Mouse (Mus musculus) layer of hippocampus, postnatal 25 days (tissue): ENCODE measurements around the gene Rhno1. TPM values are rescaled to one million over a fixed set of nuclear protein-coding genes. Genes with fewer than 3 reads are reported as not detected.
A peak's percentile ranks its signal among the peaks of the same experiment; 100 is the strongest.
"Not testable (repeated sequence)": the region's sequence is repeated elsewhere in the genome, so short reads cannot be mapped to it uniquely, and the experiment has no call there.

Experiments
- DNase-seq, 2 experiments: peaks; one replicate each; pipeline ENCODE4 v3.0.0; 2022; ENCODE audit warnings: mixed read lengths in 2 of 2, low spot score in 1 of 2; ENCODE audit errors: extremely low spot score in 1 of 2
- total RNA-seq, 2 experiments: library from RNA; stranded (reverse); gene quantifications; 2 replicates each; pipeline ENCODE4 v1.2.3; 2021

The Rhno1 gene
- 10 to 100 TPM; 19.5 to 20.3 TPM for total RNA-seq

DNA sequence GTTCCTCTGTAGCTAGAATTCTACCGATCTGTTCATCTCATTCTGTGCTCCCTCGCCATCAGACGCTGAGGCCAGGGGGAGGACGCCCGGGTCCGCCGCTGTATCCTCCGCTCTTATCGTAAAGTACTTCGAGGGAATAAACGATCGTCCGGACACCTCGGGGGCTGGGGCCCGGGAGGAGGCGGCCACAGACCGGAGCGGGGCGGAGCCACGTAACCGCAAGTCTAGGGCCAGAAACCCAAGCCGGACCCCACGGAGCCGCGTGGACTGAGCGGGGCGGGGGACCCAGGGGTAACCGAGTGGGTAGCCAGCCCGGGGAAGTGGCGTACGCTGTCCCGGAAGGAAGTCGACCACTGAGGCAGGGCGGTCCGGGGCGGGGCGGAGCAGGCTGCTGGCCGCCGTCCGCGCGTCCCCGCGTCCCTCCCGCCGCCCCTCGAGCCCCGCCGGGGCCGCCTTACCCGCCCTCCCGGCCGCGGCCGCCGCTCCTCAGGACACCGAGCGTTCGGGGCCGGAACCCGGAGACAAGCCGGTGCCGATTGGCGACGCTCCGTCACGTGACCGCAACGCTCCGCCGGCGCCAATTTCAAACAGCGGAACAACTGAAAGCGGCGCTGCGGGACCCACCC lies at the start of gene Rhno1, which contains the start of gene Foxm1:
Gene Rhno1, minus strand, starts transcription at position 531 of the 626 bp plus-strand sequence.
Gene Foxm1, plus strand, starts transcription at position 587 of the 626 bp plus-strand sequence.
- DNase-seq = peak; percentile 75 to 79

DNA sequence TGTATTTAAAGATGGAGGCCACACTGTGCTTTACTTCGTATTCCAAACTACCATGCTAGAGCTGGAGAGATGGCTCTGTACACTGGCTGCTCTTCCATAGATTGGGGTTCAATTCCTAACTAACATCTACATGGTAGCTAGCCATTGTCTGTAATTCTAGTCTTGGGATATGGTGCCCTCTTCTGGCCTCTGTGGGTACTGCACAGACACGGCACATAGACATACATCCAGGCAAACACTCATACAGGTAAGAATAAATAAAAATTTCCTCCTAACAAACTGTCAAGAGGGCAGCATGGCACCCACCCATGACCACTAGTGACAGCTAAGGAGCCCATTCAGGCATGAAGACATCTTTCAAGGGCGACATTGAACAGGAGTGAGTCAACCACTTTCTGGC lies 48.4 kb upstream of the Rhno1 start:
- peak; percentile 85 to 97 for DNase-seq

DNA sequence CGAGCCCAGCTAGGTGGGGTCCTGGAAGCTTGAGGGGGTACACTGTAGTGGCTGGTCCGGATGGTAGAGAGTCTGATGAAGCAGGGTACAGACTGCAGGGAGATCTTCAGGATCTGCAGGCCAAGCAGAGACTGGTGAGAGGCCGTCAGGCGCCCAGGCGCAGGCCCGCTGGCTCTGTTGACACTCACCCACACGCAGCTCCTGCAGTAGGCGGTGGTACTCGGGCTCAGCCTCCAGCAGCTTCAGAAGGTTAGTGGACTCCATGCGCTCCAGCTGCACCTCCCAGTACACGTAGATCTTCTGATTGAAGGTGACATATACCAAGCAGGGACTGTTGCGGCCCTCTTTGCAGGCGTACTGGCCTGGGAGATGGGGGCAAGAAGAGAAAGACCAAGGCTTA lies 47.6 kb upstream of the Rhno1 start:
- no peak for DNase-seq

DNA sequence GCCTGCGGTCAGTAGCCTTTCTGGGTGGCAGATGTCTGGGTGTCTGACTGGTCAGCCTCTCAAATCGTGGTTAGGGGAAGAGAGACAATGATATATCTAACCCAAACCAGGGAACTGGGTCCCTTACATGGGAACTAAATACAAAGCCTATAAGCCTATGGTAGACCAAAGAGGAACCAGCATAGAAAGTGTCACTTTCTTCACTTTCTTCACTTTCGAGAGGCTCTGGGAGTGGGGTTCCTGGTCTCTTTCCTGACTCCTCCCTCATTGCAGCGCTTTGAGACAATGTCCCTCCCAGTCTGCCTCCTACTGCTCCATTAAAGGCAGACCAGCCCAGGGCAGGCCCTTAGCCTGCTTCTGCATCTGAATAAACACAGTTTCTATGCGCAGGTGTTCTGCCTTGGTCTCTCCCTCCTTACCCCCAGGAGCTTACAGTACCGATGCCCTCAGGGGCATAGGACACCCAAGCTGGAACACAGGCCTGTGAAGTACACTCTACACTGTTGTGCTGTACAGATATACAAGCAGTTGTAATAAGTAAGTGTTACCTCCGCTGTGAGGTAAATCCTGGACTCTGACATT lies 45.9 kb upstream of the Rhno1 start:
- DNase-seq = no peak

DNA sequence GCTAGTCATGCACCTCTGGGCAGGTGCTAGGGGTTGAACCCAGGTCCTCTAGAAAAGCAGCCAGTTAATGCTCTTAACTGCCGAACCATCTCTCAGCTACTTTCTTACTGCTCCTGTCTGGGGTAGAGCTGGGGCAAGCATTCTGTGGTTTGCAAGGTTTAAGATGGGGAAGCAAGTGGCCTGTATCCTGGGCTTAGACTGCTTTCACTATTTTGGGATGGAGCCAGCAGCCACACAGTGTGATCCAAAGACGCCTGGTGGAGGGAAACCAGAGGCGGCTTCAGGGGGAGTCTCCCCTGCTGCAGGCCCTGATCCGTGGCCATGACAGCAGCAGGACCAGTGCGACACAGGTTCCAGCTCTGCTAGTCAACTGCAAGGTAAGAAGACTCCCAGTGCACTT lies 42.0 kb upstream of the Rhno1 start:
- DNase-seq = no peak

DNA sequence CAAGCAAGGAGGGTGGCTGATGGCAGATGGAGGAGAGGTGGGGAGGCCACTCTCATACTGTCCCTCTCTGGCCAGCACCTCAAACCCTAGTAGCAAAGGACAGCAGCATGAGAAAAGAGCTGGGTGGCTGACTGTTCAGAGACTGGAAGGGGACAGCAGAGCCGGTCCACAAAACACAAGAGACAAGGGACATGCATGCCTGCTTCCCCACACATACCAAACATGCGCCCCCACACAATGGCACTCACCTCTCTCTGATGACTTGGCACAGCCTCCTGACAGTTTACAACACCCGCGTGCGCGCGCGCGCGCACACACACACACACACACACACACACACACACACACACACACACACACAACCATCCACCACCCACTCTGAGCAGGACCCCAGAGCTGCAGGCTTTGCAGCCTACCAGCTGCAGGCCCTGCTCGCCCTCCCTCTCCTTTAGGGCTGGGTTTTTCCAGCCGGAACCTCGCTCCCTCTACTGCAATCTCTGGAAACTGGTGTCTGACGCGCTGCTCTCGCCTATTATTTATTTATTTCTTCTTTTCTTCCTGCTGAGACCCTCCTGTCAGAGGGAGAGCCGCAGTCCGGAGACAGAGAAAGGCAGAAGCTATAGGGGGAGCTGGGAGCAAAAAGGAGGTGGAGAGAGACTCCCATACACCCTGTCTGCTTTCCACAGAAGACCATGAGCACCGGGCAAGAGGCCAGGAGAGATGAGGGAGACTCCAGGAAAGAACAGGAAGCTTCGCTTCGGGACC lies 36.9 kb upstream of the Rhno1 start:
- DNase-seq = peak in 1 of 2 experiments; percentile 55

DNA sequence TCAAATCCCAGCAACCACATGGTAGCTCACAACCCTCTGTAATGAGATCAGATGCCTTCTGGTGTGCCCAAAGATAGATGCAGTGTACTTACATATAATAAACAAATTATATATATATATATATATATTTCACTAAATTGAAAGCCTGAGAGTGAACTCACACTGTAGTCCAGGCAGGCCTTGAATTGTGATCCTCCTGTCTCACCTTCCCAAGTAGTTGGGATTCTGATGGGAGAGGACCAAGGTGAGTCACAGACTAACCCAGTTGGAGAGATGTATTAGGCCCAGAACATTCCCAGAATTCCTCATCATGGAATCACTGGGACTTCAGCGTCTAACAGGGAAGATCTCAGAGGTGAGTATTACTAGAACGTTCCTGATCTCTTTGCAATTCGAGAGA lies 36.3 kb upstream of the Rhno1 start, which contains the start of gene Nrip2:
Gene Nrip2, plus strand, starts transcription at position 301 of the 400 bp plus-strand sequence.
- no peak for DNase-seq

DNA sequence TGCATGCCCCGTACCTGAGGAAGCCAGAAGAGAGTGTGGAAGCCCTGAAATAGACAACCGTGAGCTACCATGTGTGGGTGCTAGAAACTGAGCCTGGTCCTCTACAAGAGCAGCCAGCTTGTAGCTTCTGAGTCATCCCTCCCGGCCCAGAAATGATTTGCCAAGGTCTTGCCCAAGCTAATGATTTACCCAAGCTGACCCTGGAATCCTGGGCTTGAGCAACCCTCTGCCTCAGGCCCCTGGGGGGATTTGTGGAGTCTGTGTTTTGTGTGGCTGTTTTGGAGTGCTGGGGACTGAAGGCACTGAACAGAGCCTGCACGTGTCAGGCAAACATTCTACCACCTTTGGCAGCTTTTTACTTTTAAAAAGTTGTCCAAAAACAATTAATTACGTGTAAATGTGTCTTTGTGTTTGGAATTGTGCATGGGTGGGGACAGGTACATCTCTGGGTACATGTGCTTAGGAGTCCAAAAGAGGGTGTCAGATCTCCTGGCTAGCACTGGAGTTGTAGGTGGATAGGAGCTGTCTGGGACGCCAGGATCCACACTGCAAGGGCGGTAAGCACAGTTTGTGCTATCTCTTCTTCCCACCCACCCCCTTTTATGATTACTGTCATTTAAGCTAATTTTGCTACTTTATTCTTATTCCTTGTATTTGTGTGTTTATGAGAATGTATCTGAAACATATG lies 35.0 kb upstream of the Rhno1 start:
- DNase-seq = no peak

DNA sequence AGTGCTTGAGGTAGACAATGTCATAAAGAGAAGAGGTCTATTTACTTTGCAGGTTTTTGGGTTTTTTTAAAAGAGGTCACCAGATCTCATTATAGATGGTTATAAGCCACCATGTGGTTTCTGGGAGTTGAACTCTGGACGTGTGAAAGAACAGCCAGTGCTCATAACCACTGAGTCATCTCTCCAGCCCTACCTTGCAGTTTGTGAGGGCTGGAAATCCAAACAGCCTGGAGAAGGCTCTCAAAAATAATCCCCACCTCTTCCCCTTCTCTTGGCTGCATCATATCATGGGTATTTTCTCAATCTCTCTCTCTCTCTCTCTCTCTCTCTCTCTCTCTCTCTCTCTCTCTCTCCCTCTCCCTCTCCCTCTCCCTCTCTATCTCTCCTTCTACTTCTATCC lies 28.0 kb upstream of the Rhno1 start:
- DNase-seq = no peak

DNA sequence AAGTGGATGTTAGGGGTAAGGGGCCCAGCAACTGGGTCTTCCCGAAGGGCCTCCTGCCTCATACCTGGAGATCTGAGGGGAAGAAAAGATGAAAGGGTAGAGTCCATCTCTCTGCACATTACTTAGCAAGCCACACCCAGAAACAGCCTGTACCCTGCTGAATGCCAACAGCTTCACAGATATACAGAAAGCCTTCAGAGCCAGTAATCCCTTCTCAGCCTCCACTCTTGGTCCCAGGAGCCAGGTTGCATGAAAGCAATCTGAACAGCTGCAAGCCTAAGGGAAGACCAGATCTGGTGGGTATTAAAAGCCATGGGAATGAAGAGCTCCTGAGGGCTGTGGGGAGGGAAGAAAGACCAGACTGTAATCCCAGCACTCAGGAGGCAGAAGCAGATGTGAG lies 26.5 kb upstream of the Rhno1 start:
- no peak for DNase-seq

DNA sequence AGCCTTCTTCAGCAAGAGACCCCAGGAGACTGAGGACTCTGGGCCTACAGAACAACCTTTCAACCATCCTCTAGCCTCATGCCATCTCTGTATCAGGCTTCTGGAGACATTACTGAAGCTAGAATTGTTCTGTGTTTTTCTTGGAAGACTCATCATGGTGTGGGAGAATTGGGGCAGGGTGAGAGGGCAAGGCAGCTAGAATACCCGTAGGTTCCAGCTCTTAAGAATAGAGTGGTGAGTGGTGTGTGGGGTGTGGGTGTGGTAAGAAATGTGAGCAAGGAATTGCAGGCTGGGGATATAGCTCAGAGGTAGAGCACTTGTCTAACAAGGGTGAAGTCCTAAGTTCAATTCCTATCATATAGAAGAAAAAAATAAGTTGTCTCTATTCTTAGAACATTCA lies 22.3 kb upstream of the Rhno1 start:
- no peak for DNase-seq

DNA sequence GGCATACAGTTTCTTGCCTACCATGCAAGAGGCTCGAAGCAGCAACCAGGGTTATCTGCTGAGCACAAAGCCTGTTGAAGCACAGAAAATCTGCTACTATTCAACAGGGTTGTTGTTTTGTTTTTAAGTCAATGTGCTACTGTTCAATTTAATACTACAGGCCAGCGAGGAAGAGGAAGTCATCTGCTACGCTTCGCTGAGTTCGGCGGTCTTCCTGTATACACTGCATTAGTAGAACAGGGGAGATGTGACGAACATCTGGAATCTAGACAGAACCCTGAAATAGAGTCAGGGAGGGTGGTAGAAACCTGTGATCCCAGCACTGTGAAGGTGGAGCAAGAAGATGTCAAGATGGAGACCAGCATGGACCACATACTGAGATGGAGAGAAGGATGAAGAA lies 21.0 kb upstream of the Rhno1 start:
- no peak for DNase-seq

DNA sequence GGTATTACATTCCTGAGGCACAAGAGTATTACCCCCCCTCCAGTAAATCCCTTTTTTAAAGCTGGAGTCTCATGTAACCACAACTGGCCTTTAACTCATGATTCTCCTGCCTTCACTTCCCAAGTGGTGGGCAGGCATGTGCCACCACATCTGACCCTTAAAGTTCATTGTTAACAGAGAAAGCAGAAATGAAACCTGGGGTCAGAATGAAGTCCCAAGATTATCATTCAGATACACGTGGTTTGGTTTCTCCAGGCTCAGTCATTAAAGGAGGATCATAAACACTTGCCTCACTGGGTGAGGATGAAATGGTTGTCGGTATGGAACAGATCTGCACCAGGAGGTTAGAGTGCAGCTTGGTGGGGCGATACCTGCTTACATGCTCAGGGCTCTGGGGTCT lies 18.5 kb upstream of the Rhno1 start:
- DNase-seq = no peak

DNA sequence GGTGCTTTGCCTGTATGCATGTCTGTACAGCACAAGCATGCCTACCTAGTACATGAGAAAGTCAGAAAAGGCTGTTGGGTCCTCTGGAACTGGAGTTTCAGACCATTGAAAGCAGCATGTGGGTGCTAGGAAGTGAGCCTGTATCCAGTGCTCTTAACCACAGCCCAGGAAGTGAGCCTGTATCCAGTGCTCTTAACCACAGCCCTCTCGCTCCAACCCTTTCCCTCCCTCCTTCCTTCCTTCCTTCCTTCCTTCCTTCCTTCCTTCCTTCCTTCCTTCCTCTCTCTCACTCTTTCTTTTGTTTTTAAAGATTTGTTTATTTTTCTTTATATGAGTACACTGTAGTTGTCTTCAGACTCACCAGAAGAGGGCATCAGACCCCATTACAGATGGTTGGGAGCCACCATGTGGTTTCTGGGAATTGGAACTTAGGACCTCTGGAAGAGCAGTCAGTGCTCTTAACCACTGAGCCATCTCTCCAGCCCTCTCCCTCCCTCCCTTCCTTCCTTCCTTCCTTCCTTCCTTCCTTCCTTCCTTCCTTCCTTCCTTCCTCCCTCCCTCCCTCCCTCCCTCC lies 18.0 kb upstream of the Rhno1 start:
- not testable (repeated sequence) for DNase-seq

DNA sequence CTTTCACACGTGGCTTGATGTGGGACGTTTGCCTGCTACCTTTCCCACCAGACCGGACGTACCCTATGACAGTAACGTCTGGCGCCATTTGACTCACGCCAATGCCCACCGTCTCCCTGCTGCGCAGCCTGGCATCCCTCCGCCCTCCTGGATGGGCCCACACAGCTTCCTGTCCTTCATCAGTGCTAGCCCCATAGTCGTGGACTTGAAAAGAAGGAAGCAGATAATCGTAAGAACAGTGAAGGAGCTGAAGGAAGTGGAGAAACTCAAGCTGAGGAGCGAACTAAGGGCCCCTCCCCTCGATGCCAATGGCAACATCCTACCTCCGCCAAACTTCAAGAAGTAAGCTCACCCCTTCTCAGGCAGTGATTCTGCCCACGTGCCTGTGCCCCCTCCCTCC lies 16.9 kb upstream of the Rhno1 start:
- no peak for DNase-seq

DNA sequence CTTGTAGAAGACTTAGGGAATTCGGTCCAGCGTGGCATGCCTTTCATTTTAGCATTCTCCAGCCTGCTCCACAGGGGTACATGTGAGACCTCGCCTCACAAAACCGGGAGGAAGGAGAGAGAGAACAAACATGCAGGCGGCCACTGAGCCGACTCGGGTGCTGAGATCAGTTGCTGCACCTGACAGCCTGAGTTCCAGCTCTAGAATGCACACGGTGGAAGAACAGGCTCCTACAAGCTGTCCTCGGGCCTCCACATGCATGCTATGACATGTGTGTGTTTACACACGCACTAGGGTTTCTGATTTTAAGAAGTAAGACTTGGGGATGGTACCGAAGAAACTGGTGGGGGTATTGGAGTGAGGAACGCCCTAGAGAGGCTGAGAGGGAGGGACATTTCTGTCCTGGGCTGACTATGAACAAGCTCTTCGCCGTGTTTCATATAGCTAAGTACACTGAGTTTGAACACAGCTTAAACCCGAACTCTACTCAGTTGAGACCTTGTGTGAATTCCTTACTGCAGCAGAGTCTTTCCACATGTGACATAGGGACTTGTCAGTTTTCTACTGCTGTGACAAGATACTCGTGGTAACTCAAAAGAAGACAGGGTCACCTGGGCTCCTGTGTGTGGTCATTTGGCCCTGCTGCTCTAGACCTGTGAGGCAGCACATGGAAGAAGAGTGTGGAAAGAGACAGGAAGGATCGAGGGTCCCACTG lies 13.8 kb upstream of the Rhno1 start:
- no peak for DNase-seq

DNA sequence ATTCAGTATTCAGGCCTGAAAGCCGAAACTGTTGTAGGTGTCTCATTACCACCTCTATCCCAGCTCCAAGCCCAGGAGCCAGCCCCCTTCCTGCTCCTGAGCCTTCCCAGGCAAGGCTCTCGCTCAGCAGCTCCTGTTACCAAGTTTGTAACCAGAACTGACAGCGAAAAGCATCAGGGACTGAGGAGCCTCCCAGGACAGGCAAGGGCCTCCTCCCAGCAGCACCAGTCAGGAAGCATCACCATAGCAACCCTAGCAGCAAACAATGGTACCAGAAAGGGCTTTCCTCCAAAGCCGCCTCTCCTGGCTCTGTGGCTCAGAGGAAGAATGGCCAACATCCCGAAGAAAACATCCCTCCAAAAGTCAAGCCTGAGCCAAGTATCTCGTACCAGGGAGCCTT lies 12.5 kb upstream of the Rhno1 start, which contains the start of the genes Tex52 and Gm44596:
Gene Tex52, plus strand, starts transcription at position 265 of the 400 bp plus-strand sequence.
Gene Gm44596, plus strand, starts transcription at position 312 of the 400 bp plus-strand sequence.
- peak; percentile 12 to 28 for DNase-seq

DNA sequence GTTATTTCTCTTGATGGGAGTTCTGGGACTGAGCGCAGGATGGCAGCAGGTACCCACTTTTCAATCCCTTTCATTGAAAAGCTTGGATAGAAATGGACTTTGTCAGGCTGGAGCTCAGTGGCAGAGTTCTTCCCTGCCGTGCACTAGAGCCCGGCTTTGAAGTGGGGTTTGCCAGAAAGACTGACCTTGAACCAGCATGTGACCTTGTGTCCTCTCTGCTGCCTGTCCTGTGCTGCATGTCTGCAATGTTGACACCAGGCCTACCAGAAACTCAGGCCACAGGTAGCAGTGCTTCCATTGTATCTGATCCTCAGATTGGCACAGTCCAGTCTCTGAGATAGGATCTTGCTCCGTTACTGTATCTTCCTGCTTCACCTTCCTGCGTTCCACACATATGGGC lies 7.3 kb upstream of the Rhno1 start:
- DNase-seq = no peak

DNA sequence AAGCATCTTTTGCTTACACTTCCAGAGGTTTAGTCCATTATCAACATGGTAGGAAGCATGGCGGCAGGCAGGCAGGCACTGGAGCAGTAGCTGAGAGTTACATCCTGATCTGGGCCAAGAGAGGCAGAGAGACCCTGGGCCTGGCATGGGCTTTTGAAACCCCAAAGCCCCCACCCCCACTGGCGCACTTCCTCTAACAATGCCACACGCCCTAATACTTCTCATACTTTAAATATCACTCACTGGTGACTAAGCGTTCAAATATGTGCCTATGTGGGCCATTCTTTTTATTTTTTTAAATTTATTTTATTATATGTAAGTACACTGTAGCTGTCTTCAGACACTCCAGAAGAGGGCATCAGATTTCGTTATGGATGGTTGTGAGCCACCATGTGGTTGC lies 3.8 kb upstream of the Rhno1 start:
- no peak for DNase-seq

DNA sequence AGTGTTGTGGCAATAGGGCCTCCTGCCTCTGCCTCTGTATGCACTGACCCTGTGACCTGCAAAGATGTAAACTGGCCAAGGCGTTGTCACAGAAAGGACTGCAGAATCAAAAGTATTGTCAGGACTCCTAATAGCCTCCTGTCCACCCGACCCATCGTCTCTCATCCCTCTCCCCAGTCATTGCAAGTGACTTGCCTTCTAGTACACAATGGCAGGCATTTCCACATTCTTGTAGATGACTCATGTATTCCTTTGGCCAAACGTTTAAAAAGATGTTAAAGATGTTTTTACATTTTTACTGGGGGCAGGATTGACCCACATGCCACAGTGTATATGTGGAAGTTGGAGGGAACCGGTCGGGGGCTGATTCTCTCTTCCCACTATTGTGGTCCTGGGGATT lies 2.0 kb upstream of the Rhno1 start:
- DNase-seq = no peak
